Mouse (Mus musculus) induced T-regulatory cell, adult 2 months (primary cell): ENCODE measurements around the gene Olfr1431.
"Not testable (repeated sequence)": the region's sequence is repeated elsewhere in the genome, so short reads cannot be mapped to it uniquely, and the experiment has no call there.

Experiments
- DNase-seq: peaks from one replicate; pipeline ENCODE4 v3.0.0-alpha.2; 2012; ENCODE audit warnings: low read depth

Gene Olfr1431

DNA sequence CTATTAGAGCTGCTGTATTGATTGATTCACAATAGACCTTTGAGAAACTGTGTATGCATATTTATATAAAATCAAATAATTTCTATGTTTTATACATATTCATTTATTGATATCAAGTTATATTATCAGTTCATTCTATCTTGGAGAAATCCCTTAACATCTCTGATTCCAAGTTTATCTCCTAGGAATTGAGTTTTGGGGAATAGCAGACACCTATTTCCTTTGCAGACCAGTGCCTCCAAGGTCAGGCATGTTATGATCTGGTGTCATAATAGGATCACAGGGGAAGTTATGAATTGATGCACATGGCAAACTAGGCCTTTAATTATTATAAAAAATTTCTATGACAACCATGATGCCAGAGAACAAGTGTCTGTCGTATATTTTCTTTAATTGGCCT lies at the start of gene Olfr1431:
Gene Olfr1431, plus strand, starts transcription at position 301 of the 400 bp plus-strand sequence.
- no peak for DNase-seq

- DNase-seq: not testable (repeated sequence)
Observed at GRCm38 (mm10) chr19:12170062-12170599, 30.3 kb upstream of the Olfr1431 start, which contains the start of gene Olfr1555-ps1. Gene Olfr1555-ps1 (minus strand): TSS chr19:12170112.

GRCm38 (mm10) chr19:12175431-12175830 lies 25.0 kb upstream of the Olfr1431 start:
- not testable (repeated sequence) for DNase-seq

- not testable (repeated sequence) for DNase-seq
Observed at GRCm38 (mm10) chr19:12199076-12199475, 1.4 kb upstream of the Olfr1431 start.

- DNase-seq: not testable (repeated sequence)
Observed at GRCm38 (mm10) chr19:12232496-12232895, 32.1 kb downstream of the Olfr1431 start, which contains the start of gene Olfr1432. Gene Olfr1432 (minus strand): TSS chr19:12232596.

DNA sequence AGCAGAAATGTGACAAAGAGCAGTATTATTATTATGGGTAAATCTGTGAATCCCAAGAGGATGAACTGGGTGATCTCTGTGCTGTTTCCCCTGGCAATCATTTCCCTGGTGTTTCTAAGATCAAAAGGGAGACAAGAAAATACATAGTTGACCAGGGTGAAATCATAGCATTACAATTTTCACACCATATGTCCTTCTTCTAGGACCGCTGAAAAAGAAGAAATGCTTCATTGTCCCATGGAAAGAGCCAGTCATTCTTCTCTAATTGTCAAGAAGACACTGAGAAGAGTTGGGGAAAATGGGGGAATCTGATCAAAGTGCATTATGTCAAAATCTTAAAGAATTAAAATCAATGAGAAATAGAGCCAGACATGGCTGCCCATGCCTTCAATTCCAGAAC lies 41.1 kb downstream of the Olfr1431 start, which contains the start of gene Olfr262:
Gene Olfr262, minus strand, starts transcription at position 101 of the 400 bp plus-strand sequence.
- no peak for DNase-seq

- DNase-seq: no peak
Observed at GRCm38 (mm10) chr19:12260732-12261131, 60.3 kb downstream of the Olfr1431 start, which contains the start of gene Olfr235. Gene Olfr235 (plus strand): TSS chr19:12261032.
